Mouse (Mus musculus): Measurements from ENCODE around the gene Gm10570.
A peak's percentile ranks its signal among the peaks of the same experiment; 100 is the strongest.

- TF ChIP-seq CTCF (IDR thresholded peaks at IDR 0.05; ENCODE audit: extremely low read depth, insufficient read depth, low read length), result no peak
- TF ChIP-seq POLR2A (IDR thresholded peaks at IDR 0.05; ENCODE audit: extremely low read depth, insufficient read depth, low read length), result peak; percentile 83; the same call in 1 of the 2 replicates
These were observed at the start of gene Gm10570, which contains the start of gene Fabp3 for GRCm38 (mm10) chr4:130308231-130309081.
